Mouse (Mus musculus) forebrain, embryonic 14.5 days (tissue): ENCODE measurements at regions not wholly inside any gene's neighbourhood (a gene's known extent, or its start where the extent isn't known, plus 50 kb on each side); places are given as distances from the start of the nearest gene placed in this dataset.

ENCODE experiments used
- ATAC-seq: fragments of 200-750 bp; cut with Nextera tagmentation; 2 replicates; pipeline ENCODE4 v1.8.0; 2017; ENCODE audit warnings: mild to moderate bottlenecking, moderate library complexity
- DNase-seq: peaks from one replicate; pipeline ENCODE4 v3.0.0-alpha.2; 2015; ENCODE audit warnings: low spot score
- H3K27ac ChIP-seq: fragments of 300-500 bp; sonication (generic); 2 replicates; pipeline ENCODE4 v1.5.1; 2014; ENCODE audit warnings: low read depth, mild to moderate bottlenecking, control low read depth, low read length, moderate library complexity
- H3K27me3 ChIP-seq: fragments of 300-500 bp; sonication (generic); replicated peaks from 2 replicates; pipeline ENCODE4 v1.6.1; 2014; ENCODE audit warnings: low read length, control low read depth, mixed read lengths; ENCODE audit not compliant: control insufficient read depth, insufficient read depth
- H3K36me3 ChIP-seq: fragments of 300-500 bp; sonication (generic); 2 replicates; pipeline ENCODE4 v1.6.1; 2014; ENCODE audit warnings: low read length, control low read depth; ENCODE audit not compliant: control insufficient read depth, insufficient read depth
- H3K4me1 ChIP-seq: fragments of 300-500 bp; sonication (generic); 2 replicates; pipeline ENCODE4 v1.6.1; 2014; ENCODE audit warnings: antibody characterized with exemption, low read length, control low read depth; ENCODE audit not compliant: control insufficient read depth, insufficient read depth
- H3K4me2 ChIP-seq: fragments of 300-500 bp; sonication (generic); 2 replicates; pipeline ENCODE4 v1.6.1; 2014; ENCODE audit warnings: mild to moderate bottlenecking, control low read depth, low read length
- H3K4me3 ChIP-seq: fragments of 300-500 bp; sonication (generic); 2 replicates; pipeline ENCODE4 v1.5.1; 2014; ENCODE audit warnings: low read depth, low read length, control low read depth
- H3K9ac ChIP-seq: fragments of 300-500 bp; sonication (generic); 2 replicates; pipeline ENCODE4 v1.6.1; 2014; ENCODE audit warnings: mild to moderate bottlenecking, low read length, control low read depth, moderate library complexity
- H3K9me3 ChIP-seq: fragments of 300-500 bp; sonication (generic); replicated peaks from 2 replicates; pipeline ENCODE4 v1.6.1; 2016; ENCODE audit warnings: low read length, control low read depth, mixed read lengths; ENCODE audit not compliant: control insufficient read depth
- WGBS: fragments of 180-500 bp; shearing (Covaris S2); extraction: QIAGEN DNeasy Blood & Tissue Kit; methylation state at CpG from one replicate; pipeline ENCODE4 v1.1.7; 2014; 5-methylcytosine and 5-hydroxymethylcytosine counted together

DNA sequence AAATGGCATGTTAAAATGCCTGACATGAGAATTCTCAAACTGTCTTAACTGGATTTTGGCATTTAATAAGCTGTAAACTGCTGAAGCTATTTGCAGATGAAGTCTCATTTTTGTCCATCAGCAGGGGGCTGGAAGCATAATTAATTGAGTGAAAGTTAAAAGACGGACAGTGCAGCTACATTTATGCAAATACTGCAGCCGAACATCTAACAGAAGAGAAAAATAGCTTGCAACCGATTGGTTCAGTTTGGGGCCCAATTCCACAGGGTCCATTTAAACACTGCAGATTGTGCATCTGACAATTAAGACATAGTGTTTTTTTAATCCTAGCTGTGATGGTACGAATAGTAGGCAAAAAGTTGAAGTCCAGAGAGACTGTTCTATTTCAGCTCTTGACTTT, 774.2 kb upstream of the Klhl1 start:
- H3K27me3 ChIP-seq = no peaks in the 10 kb centered on the region
- H3K9me3 ChIP-seq = 0 out of 2 replicates have a peak, but pooled peaks cover 2% of the 10 kb centered on the region
- H3K27ac ChIP-seq = no peak overlapping the region
- no peak overlapping the region for H3K9ac ChIP-seq
- H3K4me2 ChIP-seq = 0 out of 2 replicates have a peak overlapping the region, but pooled peaks have one; percentile 1
- peaks cover 7% of the 10 kb centered on the region for H3K4me1 ChIP-seq
- peak; percentile 55; the same call in 1 of the 2 replicates for ATAC-seq
- no peak overlapping the region for H3K4me3 ChIP-seq
- DNase-seq = peak; percentile 34
- no peaks in the 10 kb centered on the region for H3K36me3 ChIP-seq
- WGBS = 10% methylated on average over 4 of the region's 4 CpGs

- no peaks in the 10 kb centered on the region for H3K36me3 ChIP-seq
- ATAC-seq = no peak
These were observed 768.5 kb upstream of the Klhl1 start for GRCm38 (mm10) chr14:97287447-97287846.

DNA sequence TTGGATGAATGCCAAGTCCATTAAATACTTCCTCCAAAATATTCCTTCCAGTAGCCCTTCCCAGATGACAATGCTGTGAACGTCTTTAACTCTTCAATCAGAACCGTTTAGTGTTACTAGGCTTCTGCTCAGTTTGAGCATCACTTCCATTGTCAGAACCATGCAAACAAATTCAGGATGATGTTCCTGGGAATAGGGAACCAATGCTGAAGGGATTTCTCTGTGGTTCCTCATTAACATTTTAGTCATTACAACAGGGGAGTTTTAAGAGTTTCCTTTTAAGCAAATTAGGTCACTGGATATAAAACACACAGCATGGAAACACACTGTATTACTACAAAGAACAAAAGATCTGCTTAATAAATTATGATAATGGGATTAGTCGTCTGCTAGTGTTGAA, 739.6 kb upstream of the Klhl1 start:
- ATAC-seq (peak; percentile 40; the same call in 1 of the 2 replicates), DNase-seq (peak; percentile 3)
- no peak overlapping the region for H3K4me3 ChIP-seq
- no peaks in the 10 kb centered on the region for H3K27me3 ChIP-seq
- H3K4me2 ChIP-seq = no peak overlapping the region
- WGBS = 17% methylated on average over 3 of the region's 3 CpGs
- no peaks in the 10 kb centered on the region for H3K9me3 ChIP-seq
- no peak overlapping the region for H3K27ac ChIP-seq
- H3K4me1 ChIP-seq = peaks cover 3% of the 10 kb centered on the region
- H3K9ac ChIP-seq = no peak overlapping the region
- no peaks in the 10 kb centered on the region for H3K36me3 ChIP-seq

More at GRCm38 (mm10) chr14:97287447-97287846, 768.5 kb upstream of the Klhl1 start:
- DNase-seq = no peak
- Histone ChIP-seq H3K27me3 (no peaks in the 10 kb centered on the region), H3K27ac (no peak overlapping the region), H3K9ac (no peak overlapping the region), H3K4me2 (no peak overlapping the region), H3K4me1 (no peaks in the 10 kb centered on the region), H3K4me3 (no peak overlapping the region), H3K9me3 (no peaks in the 10 kb centered on the region)
